Mouse (Mus musculus) cerebellum, postnatal 4 days (tissue): ENCODE measurements around the gene Rpl38.

Experiments
- DNase-seq, 2 experiments: peaks; one replicate each; pipeline ENCODE4 v3.0.0; 2022; ENCODE audit warnings: low spot score in 2 of 2, mixed read lengths in 1 of 2

The Rpl38 gene

DNA sequence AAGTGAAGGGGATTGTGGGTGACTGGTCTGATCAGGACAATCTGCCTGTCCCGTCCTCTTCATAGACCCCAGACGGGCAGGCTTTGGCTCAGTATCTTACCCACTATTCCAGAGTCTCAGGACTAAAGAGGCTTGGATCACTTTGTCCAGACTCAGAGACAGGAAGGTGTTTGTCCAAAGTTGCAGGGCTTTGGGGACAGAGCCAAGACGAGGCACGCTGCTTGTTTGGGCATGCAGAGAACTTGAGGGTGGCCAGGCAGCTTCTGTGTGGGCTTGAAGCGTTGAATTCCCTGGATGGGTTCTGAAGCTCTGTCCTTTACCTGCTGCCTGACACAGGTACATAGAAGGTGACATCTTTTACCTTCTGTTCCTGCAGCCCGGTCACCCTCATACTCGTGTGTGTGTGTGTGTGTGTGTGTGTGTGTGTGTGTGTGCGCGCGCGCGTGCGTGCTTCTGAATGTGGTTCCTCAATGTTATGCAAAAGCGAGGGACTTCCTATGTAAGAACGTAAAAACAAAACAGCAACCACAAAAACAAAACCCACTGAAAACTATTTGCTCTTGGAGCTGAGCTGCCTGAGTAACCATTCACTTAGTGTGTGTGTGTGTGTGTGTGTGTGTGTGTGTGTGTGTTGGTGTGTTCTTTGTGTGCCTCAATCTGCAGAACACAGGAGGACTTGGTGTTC, 34.1 kb downstream of the Rpl38 start:
- no peak for DNase-seq

DNA sequence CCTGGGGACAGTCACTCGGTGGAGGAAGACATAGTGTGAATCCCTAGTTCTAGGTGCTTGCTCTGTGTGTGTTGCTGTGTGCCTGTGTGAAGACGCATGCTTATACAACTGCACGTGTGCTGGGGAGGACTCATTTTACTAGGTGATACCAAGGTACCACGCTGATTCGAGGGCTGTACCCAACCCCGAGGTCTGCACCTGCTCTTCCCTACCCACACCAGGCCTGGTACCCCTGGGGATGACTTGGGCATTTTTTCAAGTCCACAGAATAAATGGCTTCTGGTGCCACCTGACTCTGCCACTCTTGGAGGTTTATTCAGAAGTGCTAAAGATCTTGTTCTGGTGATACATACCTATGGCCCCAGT, 34.7 kb downstream of the Rpl38 start:
- no peak for DNase-seq

DNA sequence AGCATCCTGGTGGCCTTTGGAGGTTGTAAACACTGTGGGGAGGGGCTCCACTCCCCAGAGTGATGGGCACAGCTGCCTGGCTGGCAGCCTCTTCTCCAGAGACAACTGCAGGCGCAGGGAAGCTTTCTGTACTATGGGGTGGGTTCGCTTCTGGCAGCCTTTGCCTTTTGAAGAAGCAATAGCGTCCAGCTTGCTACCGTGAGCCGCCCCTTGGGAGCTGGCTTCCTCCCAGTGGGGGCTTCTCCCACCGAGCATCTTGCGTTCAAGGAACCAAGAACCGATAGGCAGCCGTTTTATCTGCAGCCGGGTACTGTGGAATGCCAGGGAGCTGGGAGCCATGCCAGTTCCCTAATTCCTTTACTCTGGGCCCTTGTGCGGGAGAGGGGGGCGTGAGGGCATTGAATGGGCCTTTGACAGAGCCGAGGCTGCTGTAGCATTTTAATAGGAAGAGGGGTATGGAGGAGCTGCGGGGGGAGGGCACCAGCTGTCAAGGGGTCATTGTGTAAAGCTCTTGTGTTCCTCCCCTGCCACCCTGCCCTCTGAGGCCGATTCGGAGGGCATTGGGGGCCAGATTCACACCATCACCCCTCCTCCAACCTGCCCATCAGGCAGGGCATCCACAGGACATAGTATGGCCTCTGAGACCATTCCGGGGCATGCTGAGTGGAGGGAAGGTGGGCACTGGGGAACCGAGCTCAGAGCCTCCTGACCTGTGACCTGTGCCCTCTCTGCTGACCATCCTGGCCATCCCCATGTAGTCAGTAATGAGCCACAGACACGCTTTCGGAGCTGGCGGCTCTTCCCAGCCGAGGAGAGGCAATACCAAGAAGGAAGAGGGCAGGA, 36.0 kb downstream of the Rpl38 start:
- DNase-seq: peak in 1 of 2 experiments; percentile 63

DNA sequence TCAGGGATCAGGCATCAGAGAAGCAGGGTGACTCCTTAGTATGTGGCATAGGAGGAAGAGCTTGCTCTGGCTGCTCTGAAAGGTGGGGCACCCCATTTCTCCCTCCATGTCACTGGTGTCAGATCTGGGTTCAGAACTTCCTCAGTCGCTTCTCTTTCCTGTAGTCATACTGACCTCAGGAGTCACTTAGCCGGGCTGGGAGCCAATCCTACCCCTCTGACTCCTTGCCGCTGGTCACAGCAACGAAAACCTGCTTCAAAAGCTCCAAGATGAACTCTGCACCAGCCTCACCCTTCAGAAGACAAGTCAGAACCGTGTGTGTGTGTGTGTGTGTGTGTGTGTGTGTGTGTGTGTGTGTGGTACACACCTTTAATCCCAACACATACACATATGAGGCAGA, 38.0 kb downstream of the Rpl38 start:
- DNase-seq: no peak

DNA sequence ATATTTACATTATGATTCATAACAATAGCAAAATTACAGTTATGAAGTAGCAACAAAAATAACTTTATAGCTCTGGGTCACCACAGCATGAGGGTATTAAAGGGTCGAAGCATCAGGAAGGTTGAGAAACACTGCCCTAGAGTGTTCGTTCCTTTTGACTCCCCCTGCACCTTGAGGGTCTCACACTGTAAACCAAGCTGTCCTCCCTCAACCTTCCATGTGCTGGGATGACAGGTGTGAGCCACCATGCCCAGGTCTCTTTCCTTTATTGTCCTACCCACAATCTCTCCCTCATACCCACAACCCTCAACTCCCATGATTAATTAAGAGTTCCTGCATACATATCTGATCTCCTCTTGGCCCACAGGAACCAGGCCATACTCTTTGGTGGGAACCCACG, 43.1 kb downstream of the Rpl38 start:
- DNase-seq: no peak

DNA sequence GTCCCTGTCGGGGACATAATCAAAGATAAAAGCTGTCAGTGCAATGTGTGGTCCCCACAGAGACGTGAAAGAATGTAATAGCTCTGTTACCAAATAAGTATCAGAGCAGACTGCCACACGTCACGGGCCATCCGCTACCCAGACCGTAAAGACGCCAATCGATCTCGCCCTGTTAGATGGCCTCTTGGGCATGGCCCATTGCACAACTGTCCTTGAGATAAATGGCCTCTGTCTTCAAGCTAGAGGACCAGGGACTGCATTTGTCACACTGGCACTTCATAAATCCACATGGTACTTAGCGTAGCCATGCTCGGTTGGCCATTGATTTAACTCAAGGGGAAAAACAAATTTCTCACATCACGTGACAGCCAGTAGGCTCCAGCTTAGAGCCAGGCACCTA, 43.5 kb downstream of the Rpl38 start:
- no peak for DNase-seq

DNA sequence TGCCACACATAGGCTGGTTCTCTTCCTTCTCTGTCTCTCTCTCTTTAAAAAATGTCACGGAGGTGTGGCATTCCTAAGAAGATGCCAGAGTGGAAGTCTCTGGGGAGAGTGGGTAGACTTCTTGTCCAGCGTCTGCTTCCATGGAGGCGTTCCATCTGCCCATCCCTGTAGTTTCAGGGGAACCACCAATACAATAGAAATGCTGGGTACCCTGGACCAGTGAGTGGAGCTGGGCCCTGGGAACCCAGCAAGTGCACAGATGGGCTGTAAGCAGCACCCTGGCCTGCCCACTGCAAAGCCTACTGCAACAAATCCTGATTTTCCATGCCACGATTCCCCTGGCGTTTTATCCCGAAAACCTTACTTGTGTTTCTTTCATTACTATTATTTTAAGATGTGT, 46.2 kb downstream of the Rpl38 start:
- DNase-seq: no peak

DNA sequence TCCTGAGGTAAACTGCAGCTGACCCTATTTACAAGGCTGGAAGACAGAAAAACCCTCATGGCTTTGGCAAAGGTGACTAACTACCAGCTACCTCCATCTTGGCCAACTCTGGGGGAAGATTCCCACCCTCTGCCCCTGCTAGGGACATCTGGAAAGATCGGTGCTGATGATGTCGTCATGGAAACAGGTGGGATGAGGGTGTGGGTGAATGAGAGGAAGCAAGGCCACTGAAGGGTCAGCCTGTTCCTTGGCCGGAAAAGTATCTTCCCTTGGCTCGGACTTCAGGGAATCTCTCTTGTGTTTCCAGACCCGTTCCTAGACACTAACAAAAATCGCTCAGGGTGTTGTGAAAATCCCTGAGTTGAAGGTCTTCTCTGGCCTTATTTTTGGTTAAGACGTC, 47.2 kb downstream of the Rpl38 start:
- no peak for DNase-seq

DNA sequence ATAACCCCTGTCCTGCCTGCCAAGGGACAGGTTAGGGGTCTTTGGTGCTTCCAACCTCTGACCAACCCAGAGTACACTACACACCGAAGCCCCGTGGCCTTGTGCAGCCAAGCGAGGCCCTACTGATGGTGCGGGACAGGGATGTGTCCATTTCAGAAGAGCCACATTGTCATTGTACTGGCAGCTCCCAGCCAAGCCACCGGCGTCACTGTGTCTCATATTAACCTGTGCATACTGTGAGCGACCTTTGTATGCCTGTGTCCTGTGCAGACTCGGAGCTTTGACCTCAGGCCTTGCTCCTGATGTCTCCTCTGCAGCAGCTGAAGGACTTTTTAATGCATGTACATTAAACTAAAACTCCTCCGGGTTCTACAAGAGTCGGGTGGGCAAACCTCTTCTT, 52.2 kb downstream of the Rpl38 start:
- DNase-seq: no peak
